ENCODE assay signal across 19 mouse cellular contexts in the genomic region with DNA sequence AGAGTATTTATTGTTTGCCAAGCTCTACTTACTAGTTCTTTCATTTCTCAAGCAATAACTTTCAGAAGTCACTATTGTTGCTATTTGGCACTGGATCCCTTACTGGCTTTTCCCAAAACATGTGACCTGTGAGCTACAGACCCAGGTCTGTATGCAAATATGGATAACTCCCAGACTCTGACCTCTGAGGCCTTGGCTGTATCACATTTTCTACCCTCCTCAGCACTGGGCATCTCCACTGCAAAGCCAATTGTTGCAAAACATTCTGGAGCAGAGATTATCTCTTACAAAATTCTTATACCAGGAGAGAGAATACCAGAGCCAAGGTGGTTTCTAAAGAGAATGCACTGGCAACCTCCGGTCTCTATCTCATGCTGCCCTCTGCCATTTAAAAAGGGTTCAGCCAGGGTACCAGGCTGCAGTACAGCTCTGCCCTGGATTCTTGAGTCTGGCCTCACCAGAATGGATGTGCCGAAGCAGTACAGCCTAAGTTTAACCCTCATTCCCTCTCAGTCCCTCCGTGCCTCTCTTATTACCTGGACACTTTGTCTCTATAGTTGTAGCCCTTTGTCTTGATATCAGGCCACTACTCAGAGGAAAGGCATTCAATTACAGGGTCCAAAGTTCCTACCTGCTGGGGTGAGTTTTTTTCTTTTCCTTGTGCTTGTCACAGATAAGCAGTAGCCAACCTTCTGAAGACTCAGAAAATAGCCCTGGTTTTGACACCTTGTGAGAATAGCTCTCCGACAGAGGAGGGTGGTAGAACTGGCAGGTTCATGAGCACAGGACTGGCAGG.
"Had no signal": no experiment of that assay in that cellular context is flagged by ENCODE, and none has a peak within 500 bp of the region (broad histone marks: within the 10 kb centered on the region; RNA-seq: fewer than 3 reads in every experiment).

No protein-coding gene starts in this region.

- H3K27me3 ChIP-seq: kidney, embryonic 15.5 days; limb, embryonic 13.5 days; liver, embryonic 15.5 days; neural tube, embryonic 13.5 days had no signal

- H3K4me1 ChIP-seq: kidney, embryonic 15.5 days; limb, embryonic 13.5 days; liver, embryonic 15.5 days had no signal

- H3K9me3 ChIP-seq: kidney, embryonic 15.5 days; limb, embryonic 13.5 days; liver, embryonic 15.5 days; neural tube, embryonic 13.5 days had no signal

- H3K9ac ChIP-seq: kidney, embryonic 15.5 days; limb, embryonic 13.5 days; liver, embryonic 15.5 days; lung, embryonic 14.5 days; neural tube, embryonic 13.5 days had no signal

- H3K4me2 ChIP-seq: kidney, embryonic 15.5 days; limb, embryonic 13.5 days; liver, embryonic 11.5 days; liver, embryonic 15.5 days; lung, embryonic 14.5 days; midbrain, embryonic 11.5 days; neural tube, embryonic 13.5 days had no signal

- H3K27ac ChIP-seq: kidney, embryonic 15.5 days; limb, embryonic 13.5 days; liver, embryonic 15.5 days; neural tube, embryonic 13.5 days had no signal

- ATAC-seq: midbrain, embryonic 16.5 days had no signal

- H3K4me3 ChIP-seq: kidney, embryonic 15.5 days; limb, embryonic 13.5 days; liver, embryonic 15.5 days; neural tube, embryonic 13.5 days had no signal

- H3K36me3 ChIP-seq: kidney, embryonic 15.5 days; limb, embryonic 13.5 days; liver, embryonic 15.5 days; neural tube, embryonic 13.5 days had no signal

- DNase-seq: kidney, adult 11 months; kidney, postnatal 14 days; layer of hippocampus, adult 9-11 months; layer of hippocampus, postnatal 36 days; lung, embryonic 14.5 days; lung, postnatal 10 days; lung, postnatal 4 days; retina, postnatal 1 day; right cerebral cortex, postnatal 4 days; spleen, adult 18-20 months; thymus, adult 18-20 months; thymus, postnatal 25 days had no signal
